Mouse (Mus musculus): ENCODE results near the gene Lce3a. TPM values are rescaled to one million over a fixed set of nuclear protein-coding genes. Genes with fewer than 3 reads are reported as not detected.
A peak's percentile ranks its signal among the peaks of the same experiment; 100 is the strongest.

Lce3a gene
- polyA plus RNA-seq (2015; fragmentation: Nextera tagmentation; extraction: Ambion mirVana): not detected in 2 replicates

- ATAC-seq: no peak
- Histone ChIP-seq H3K27me3 (no peaks in the 10 kb centered on the region), H3K4me1 (no peaks in the 10 kb centered on the region), H3K4me3 (no peak within 1 kb of the TSS), H3K9ac (no peak within 1 kb of the TSS), H3K4me2 (no peak within 1 kb of the TSS), H3K27ac (no peak within 1 kb of the TSS), H3K9me3 (replicated peaks) (no peaks in the 10 kb centered on the region), H3K36me3 (ENCODE audit: poor library complexity, severe bottlenecking) (no peaks in the 10 kb centered on the region)
- WGBS: 81% methylated on average over 2 of the region's 2 CpGs
Observed at GRCm38 (mm10) chr3:92926130-92926529, at the start of gene Lce3a. TSS of gene Lce3a (minus strand) at chr3:92926230.

- Histone ChIP-seq H3K9ac (no peak within 1 kb of the TSS), H3K36me3 (ENCODE audit: poor library complexity, severe bottlenecking) (no peaks in the 10 kb centered on the region), H3K27ac (no peak within 1 kb of the TSS), H3K4me2 (no peak within 1 kb of the TSS), H3K4me1 (no peaks in the 10 kb centered on the region), H3K4me3 (no peak within 1 kb of the TSS), H3K9me3 (replicated peaks) (no peaks in the 10 kb centered on the region), H3K27me3 (no peaks in the 10 kb centered on the region)
- no peak for ATAC-seq
- 92% methylated on average over 2 of the region's 2 CpGs for WGBS
Observed at GRCm38 (mm10) chr3:92966761-92967160, 40.7 kb upstream of the Lce3a start, which contains the start of gene Lce3e. TSS of gene Lce3e (plus strand) at chr3:92967061.

DNA sequence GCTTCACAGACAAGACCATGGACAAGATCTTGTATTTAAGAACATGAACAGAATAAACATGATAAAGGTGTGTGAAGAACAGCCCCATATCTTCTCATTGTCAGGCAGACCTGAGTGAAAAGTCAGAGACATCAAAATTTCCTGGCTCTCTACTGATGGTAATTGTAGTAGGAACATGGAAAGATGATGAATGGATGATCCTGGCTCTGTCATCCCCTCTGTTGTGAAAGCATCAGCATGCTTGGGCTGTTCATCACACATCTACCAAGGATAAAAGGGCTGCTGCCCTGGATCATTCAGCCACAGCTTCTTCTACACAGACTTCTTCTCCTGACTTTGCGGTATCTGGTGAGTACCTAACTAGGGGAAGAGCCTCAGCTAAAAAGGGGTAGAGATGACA is 31.1 kb upstream of the Lce3a start, which contains the start of gene Lce3d:
Gene Lce3d (plus strand): TSS at position 301 of the 400 bp plus-strand sequence.
- Histone ChIP-seq H3K9ac (no peak within 1 kb of the TSS), H3K4me3 (no peak within 1 kb of the TSS), H3K4me1 (no peaks in the 10 kb centered on the region), H3K27ac (no peak within 1 kb of the TSS), H3K27me3 (no peaks in the 10 kb centered on the region), H3K9me3 (replicated peaks) (no peaks in the 10 kb centered on the region), H3K4me2 (no peak within 1 kb of the TSS), H3K36me3 (ENCODE audit: poor library complexity, severe bottlenecking) (no peaks in the 10 kb centered on the region)
- no peak for ATAC-seq
- WGBS: 97% methylated on average over 1 of the region's 1 CpGs

DNA sequence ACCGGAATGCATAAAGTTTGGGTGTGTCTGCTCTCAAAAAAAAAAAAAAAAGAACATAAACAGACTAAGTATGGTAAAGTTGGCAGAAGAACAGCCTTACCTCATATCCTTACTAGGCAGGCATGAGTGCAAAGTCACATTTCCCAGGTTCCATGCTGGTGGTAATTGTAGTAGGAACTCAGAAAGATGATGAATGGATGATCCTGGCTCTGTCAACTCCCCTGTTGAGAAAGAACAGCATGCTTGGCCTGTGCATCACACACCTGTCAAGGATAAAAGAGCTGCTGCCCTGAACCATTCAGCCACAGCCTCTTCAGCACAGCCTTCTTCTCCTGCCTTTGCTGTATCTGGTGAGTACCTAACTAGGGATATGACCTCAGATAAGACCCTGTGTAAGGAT is 18.2 kb upstream of the Lce3a start, which contains the start of gene Lce3c:
Gene Lce3c (plus strand): TSS at position 301 of the 400 bp plus-strand sequence.
- no peak for ATAC-seq
- Histone ChIP-seq H3K27me3 (no peaks in the 10 kb centered on the region), H3K9ac (no peak within 1 kb of the TSS), H3K36me3 (ENCODE audit: poor library complexity, severe bottlenecking) (no peaks in the 10 kb centered on the region), H3K27ac (no peak within 1 kb of the TSS), H3K4me3 (no peak within 1 kb of the TSS), H3K4me2 (no peak within 1 kb of the TSS), H3K4me1 (no peaks in the 10 kb centered on the region), H3K9me3 (replicated peaks) (no peaks in the 10 kb centered on the region)
- 96% methylated on average over 1 of the region's 1 CpGs for WGBS

DNA sequence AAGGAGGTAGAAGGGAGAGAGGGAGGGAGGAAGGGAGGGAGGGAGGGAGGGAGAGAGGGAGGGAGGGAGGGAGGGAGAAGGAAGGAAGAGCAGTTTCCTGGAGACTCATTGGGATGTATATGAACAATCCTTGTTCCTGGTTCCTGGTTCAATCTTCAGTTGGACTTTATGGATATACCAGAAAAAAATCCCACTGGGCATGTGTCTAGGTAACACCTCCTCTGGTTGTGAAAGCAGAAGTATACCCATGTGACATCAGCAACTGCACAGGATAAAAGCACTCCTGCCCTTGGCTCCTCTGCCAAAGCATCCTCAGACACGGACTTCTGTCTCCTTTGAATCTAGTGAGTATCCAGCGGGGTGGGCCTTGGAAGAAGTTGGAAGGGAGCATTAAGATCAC is 6.6 kb upstream of the Lce3a start, which contains the start of gene Lce3b:
Gene Lce3b (plus strand): TSS at position 301 of the 400 bp plus-strand sequence.
- 69% methylated on average over 2 of the region's 2 CpGs for WGBS
- Histone ChIP-seq H3K9me3 (replicated peaks) (no peaks in the 10 kb centered on the region), H3K36me3 (ENCODE audit: poor library complexity, severe bottlenecking) (no peaks in the 10 kb centered on the region), H3K9ac (no peak within 1 kb of the TSS), H3K27me3 (no peaks in the 10 kb centered on the region), H3K27ac (no peak within 1 kb of the TSS), H3K4me1 (no peaks in the 10 kb centered on the region), H3K4me2 (no peak within 1 kb of the TSS), H3K4me3 (no peak within 1 kb of the TSS)
- no peak for ATAC-seq

- no peak for ATAC-seq
- Histone ChIP-seq H3K36me3 (ENCODE audit: poor library complexity, severe bottlenecking) (no peaks in the 10 kb centered on the region), H3K27me3 (no peaks in the 10 kb centered on the region), H3K9me3 (replicated peaks) (no peaks in the 10 kb centered on the region), H3K4me2 (no peak overlapping the region), H3K27ac (no peak overlapping the region), H3K4me3 (no peak overlapping the region), H3K9ac (no peak overlapping the region), H3K4me1 (no peaks in the 10 kb centered on the region)
- 65% methylated on average over 4 of the region's 4 CpGs for WGBS
Observed at GRCm38 (mm10) chr3:92920364-92920763, 5.7 kb downstream of the Lce3a start.

- no peaks in the 10 kb centered on the region for H3K27me3 ChIP-seq
Observed at GRCm38 (mm10) chr3:92907571-92907970, 18.5 kb downstream of the Lce3a start.

GRCm38 (mm10) chr3:92905182-92905581 is 20.8 kb downstream of the Lce3a start:
- Histone ChIP-seq H3K9me3 (replicated peaks) (no peaks in the 10 kb centered on the region), H3K4me3 (no peak overlapping the region), H3K27ac (no peak overlapping the region), H3K4me2 (no peak overlapping the region), H3K27me3 (no peaks in the 10 kb centered on the region), H3K4me1 (no peaks in the 10 kb centered on the region), H3K36me3 (ENCODE audit: poor library complexity, severe bottlenecking) (no peaks in the 10 kb centered on the region), H3K9ac (no peak overlapping the region)
- WGBS: 57% methylated on average over 3 of the region's 3 CpGs
- ATAC-seq: no peak

More at GRCm38 (mm10) chr3:92907571-92907970, 18.5 kb downstream of the Lce3a start:
- H3K9ac ChIP-seq: no peak overlapping the region
- no peak overlapping the region for H3K4me3 ChIP-seq
- H3K4me1 ChIP-seq: no peaks in the 10 kb centered on the region
- H3K36me3 ChIP-seq (ENCODE audit: poor library complexity, severe bottlenecking): no peaks in the 10 kb centered on the region
- H3K9me3 ChIP-seq (replicated peaks): no peaks in the 10 kb centered on the region
- H3K27ac ChIP-seq: no peak overlapping the region
- 30% methylated on average over 4 of the region's 4 CpGs for WGBS
- H3K4me2 ChIP-seq: no peak overlapping the region
- ATAC-seq: peak; percentile 61; the same call in 1 of the 2 replicates

DNA sequence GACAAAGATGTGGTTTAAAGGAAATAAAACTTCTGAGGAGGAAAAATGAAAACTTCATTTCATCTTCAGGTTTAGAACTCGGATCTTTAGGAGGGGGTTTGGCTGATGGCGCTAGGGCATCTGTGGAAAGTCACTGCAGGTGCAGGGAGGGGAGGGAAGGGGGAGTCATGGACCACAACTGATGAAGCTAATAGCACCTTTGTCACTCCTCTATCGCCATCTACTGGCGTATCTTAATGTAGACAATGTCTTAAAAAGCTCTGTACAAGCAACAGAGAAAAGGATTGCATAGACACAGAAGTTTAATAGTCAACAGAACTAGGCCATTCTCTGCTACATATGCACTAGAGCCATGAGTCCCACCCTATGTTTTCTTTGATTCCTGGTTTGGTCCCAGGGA is 22.4 kb downstream of the Lce3a start:
- peak; percentile 33; the same call in 1 of the 2 replicates for ATAC-seq
- Histone ChIP-seq H3K4me3 (no peak overlapping the region), H3K27me3 (no peaks in the 10 kb centered on the region), H3K36me3 (ENCODE audit: poor library complexity, severe bottlenecking) (no peaks in the 10 kb centered on the region), H3K4me2 (no peak overlapping the region), H3K9ac (no peak overlapping the region), H3K27ac (no peak overlapping the region), H3K9me3 (replicated peaks) (no peaks in the 10 kb centered on the region), H3K4me1 (no peaks in the 10 kb centered on the region)
- WGBS: 34% methylated on average over 4 of the region's 4 CpGs

GRCm38 (mm10) chr3:92902992-92903391 is 23.0 kb downstream of the Lce3a start:
- 27% methylated on average over 3 of the region's 3 CpGs for WGBS
- Histone ChIP-seq H3K9me3 (replicated peaks) (no peaks in the 10 kb centered on the region), H3K27ac (no peak overlapping the region), H3K36me3 (ENCODE audit: poor library complexity, severe bottlenecking) (no peaks in the 10 kb centered on the region), H3K27me3 (no peaks in the 10 kb centered on the region), H3K4me1 (no peaks in the 10 kb centered on the region), H3K4me2 (no peak overlapping the region), H3K4me3 (no peak overlapping the region), H3K9ac (no peak overlapping the region)
- ATAC-seq: no peak

DNA sequence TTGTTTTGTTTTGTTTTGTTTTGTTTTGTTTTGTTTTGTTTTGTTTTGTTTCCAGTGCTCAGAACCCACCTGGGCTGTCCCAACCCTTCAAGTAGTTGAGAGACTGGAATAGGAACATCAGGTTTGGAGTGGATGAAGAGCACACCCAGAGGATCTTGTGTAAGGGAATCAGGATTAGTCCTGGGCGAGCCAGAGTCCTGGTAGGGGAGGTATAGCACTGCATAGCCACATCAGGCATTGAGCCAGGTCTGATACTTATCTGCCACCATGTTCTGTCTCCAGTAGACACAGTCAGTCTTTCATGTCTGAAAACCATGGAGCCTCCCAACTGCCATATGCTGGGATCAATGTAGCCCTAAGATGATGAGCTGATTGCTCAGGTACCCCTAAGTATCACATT is 31.5 kb downstream of the Lce3a start:
- no peak overlapping the region for H3K27ac ChIP-seq
- no peak for ATAC-seq
- H3K9me3 ChIP-seq (replicated peaks): no peaks in the 10 kb centered on the region; the same call in 1 of the 2 replicates
- no peaks in the 10 kb centered on the region for H3K4me1 ChIP-seq
- no peaks in the 10 kb centered on the region for H3K36me3 ChIP-seq (ENCODE audit: poor library complexity, severe bottlenecking)
- no peak overlapping the region for H3K9ac ChIP-seq
- 47% methylated on average over 1 of the region's 1 CpGs for WGBS
- no peak overlapping the region for H3K4me2 ChIP-seq
- no peak overlapping the region for H3K4me3 ChIP-seq
- no peaks in the 10 kb centered on the region for H3K27me3 ChIP-seq

GRCm38 (mm10) chr3:92894063-92894462 is 32.0 kb downstream of the Lce3a start:
- Histone ChIP-seq H3K27ac (no peak overlapping the region), H3K4me2 (no peak overlapping the region), H3K4me3 (no peak overlapping the region), H3K27me3 (no peaks in the 10 kb centered on the region), H3K9ac (no peak overlapping the region), H3K4me1 (no peaks in the 10 kb centered on the region), H3K36me3 (ENCODE audit: poor library complexity, severe bottlenecking) (no peaks in the 10 kb centered on the region), H3K9me3 (replicated peaks) (no peaks in the 10 kb centered on the region; the same call in 1 of the 2 replicates)
- no peak for ATAC-seq
- WGBS: 72% methylated on average over 3 of the region's 3 CpGs

All from forebrain, embryonic 13.5 days (tissue).